In the genomic region with DNA sequence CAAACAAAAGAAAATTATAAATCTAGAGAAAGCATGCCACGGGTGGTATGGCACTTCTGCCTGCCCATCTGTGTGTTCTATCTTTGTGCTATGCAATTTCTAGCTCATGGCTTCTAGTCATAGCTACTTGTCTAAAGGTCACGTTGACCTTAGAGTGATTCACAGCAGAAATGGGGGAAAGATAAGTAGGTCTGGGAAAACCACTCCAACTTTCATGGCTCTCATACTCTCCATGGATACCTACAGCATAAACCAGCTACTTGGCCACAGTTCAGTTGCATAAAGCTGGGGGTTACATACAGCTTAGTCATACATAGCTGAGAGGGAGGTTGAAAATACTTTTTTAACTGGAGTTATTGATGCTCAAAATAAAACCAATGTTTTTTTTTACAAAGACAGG, we compare ENCODE assay signal across 17 mouse cellular contexts.
DNase-seq lines count a peak whose midpoint lies in the region.
"Had no signal": no experiment of that assay in that cellular context is flagged by ENCODE, and none has a peak within 500 bp of the region (broad histone marks: within the 10 kb centered on the region; RNA-seq: fewer than 3 reads in every experiment).

No protein-coding gene starts in this region.

- intact Hi-C loops in left cerebral cortex, postnatal 36 days (cut with DNase I): no loop called here

- peak; percentile 5 for DNase-seq in layer of hippocampus, adult 8-10 months (ENCODE audit: low spot score in 2 of 2)
- DNase-seq in layer of hippocampus, postnatal 14 days (ENCODE audit: low spot score in 2 of 2): no peak
- DNase-seq in right cerebral cortex, adult 2 months (ENCODE audit: low spot score in 2 of 2): peak; percentile 23
- DNase-seq in right cerebral cortex, postnatal 14 days: no peak
- peak; percentile 9 to 14 for DNase-seq in left cerebral cortex, postnatal 36 days (ENCODE audit: low spot score in 2 of 2)
- no peak for DNase-seq in T-cell, adult 2 months (ENCODE audit: low spot score)
- DNase-seq: adrenal gland, adult 8-10 months; B cell, adult 2 months; cerebellum, adult 8-10 months; cerebellum, postnatal 25 days; gastrocnemius, postnatal 10 days; kidney, adult 18-20 months; kidney, postnatal 4 days; layer of hippocampus, postnatal 36 days; lung, embryonic 14.5 days; lung, postnatal 14 days; midbrain, embryonic 14.5 days had no signal

Comparison
In these comparisons a context has a peak if more than half of its experiments do, and no peak if none do; other contexts are left out.
1. DNase-seq: peak in layer of hippocampus, adult 8-10 months (2 of 2), right cerebral cortex, adult 2 months (2 of 2) and left cerebral cortex, postnatal 36 days (2 of 2); none in layer of hippocampus, postnatal 14 days (0 of 2), right cerebral cortex, postnatal 14 days (single experiment) and T-cell, adult 2 months (single experiment).